Mouse (Mus musculus) frontal cortex, adult 2 months (tissue): ENCODE data around the gene Ing1. TPM values are rescaled to one million over a fixed set of nuclear protein-coding genes. Genes with fewer than 3 reads are reported as not detected.
A peak's percentile ranks its signal among the peaks of the same experiment; 100 is the strongest.

Source experiments
- DNase-seq, 2 experiments: peaks; one replicate each; pipeline ENCODE4 v3.0.0; 2022; ENCODE audit warnings: low spot score in 1 of 2; ENCODE audit errors: extremely low spot score in 1 of 2
- polyA plus RNA-seq: library from polyadenylated mRNA; depleted of rRNA; stranded (reverse); fragments of >200 nt; gene quantifications from 2 replicates; pipeline ENCODE4 v1.2.3, GENCODE M21; 2012; rRNA removed

Ing1 gene
- polyA plus RNA-seq, 1 experiment, result 50.4 TPM

DNA sequence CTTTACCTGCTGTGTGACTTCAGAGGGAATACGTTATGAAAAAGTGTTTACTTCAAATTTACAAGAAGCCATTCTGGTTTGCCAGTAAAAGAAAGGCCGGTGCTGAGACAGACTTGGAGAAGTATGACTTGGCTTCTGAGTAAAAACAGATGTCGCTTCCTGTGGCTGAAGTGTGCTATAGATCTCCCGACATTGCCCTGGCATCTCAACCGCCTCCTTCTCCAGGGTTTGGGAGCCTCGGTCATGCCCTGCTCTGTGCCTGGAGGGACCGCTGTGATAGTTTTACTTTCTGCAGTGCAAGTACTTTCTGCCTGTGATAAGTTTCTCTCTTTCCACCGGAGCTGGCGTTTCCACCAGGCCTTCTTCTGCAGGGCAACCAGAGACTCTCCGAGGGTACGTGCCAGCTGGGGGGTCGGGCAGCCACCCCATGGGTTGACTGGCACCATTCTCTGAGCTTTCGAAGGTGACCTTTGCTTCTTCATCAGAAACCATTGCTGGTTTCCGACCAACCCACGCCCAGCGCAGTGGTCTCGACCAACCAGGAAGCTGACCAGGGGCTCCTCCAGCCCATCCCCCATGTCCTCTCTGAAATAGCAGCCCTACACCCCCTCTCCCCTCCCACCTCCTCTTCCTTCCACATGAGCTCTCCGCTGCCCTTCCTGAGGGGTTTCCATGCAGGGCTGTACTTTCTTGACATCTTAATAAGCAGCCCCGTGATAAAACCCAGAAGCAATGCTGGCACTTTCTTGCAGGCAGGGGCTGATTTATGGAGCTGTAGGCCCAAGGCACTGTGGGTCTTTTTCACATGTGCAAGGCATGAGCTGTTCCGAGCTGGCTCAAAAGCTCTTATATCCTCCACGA, 30.4 kb downstream of the Ing1 start:
- DNase-seq, result no peak

DNA sequence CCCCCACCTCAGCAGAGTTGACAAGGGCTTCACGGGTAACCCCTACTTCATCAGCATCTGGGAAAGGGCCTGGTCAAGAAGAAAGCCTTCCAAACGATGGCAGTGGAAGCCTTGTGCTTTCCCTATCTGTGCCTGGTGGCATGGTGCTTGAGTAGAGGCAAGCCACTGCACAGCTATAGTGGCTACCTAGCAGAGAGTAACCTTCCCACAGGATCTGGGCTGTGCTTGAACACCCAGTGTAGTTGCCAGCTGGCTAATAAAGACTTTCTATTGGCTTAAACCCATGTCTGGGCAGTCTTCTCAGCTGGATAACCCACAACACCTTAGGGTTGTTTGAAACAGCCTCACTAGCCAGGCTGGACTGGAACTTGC, 31.0 kb downstream of the Ing1 start:
- DNase-seq, result no peak

- DNase-seq, result no peak
These were observed 36.5 kb downstream of the Ing1 start for GRCm38 (mm10) chr8:11591837-11592236.

DNA sequence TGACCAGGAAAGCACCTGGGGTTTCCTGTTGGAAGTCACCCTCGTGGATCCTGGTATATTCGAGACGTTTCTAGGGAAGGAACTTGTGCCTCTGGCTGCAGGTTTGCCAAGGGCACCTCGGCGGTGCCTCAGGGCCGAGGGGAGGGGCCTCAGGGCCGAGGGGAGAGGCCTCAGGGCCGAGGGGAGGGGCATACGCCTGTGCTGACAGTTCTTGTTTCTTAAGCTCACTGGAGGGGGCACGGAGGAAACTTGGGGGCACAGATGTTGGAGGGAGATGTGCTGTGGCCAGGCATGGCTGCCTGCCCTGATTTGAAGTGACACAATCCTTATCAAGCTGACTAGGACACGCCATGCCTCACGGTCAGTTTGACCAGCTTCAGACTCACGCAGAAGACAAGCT, 36.9 kb downstream of the Ing1 start:
- DNase-seq, result no peak

- DNase-seq, result no peak
These were observed 38.0 kb downstream of the Ing1 start for GRCm38 (mm10) chr8:11593222-11593884.

DNA sequence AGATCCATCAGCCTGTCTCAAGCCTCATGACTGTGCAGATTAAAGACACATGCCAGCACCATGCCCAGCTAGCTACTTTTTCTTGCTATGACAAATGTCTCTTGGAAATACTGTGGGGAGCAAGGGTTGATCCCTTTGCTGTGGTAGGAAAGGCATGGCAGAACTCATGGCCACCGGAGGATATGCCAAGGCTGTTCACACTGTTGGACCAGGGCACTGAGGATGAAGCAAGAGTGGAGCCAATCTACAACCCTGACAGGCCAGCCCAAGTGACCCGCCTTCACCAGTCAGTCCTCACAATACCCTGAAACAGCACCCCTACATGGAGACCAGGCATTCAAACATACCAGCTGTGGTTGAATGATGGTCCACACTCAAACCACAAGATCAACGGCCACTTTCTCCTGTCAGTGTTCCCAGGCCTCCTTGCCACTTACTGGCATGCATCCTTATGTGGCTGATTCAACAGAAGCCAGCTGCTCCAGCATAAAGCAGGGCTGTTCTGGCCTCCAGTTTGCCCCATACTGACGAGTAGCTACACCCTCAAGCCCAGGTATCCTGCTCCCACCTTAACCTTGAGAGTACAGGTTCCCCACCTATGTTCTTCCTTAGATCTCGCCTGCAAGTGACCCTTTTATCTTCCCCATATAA, 45.1 kb downstream of the Ing1 start:
- no peak for DNase-seq

DNA sequence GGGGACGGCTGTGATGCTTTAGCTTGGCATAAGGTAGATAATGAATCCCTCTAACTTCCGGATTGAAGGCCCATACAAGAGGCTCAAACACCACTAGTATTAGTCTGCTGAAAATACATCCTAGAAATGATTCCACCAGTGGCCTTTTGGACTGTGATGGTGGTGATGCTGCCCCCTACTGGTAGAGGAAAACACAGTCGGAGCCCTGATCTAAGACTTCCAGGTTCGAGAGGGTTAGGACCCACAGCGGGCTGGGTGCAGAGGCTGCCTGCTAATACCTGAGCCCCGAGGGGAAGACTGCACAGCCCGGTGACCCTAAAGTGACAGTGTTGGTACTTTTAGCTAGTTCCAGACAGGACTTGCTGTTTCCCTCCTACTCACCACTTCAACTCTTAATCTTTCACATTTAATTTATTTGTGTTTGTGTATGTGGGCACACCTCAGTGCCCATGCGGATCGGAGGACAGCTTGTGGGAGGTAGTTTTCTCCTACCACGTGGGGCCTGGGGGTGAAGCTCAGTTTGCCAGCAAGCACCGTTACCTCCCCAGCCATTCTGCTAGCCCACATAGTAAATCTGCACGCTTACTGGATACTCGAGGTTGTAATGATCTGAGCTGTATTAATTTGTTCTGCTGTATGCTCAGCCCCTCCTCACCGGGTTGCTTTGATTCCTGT, 46.8 kb downstream of the Ing1 start:
- peak in 1 of 2 experiments; percentile 76 for DNase-seq

- DNase-seq, result no peak
These were observed 53.5 kb downstream of the Ing1 start for GRCm38 (mm10) chr8:11608848-11609247.

Other genes with a start within 250 kb of the Ing1 start
- 34.3 and 39.7 TPM in 2 replicates for gene Col4a2, start 242.8 kb upstream of the Ing1 start, polyA plus RNA-seq
- gene Col4a1, start 242.7 kb upstream of the Ing1 start, polyA plus RNA-seq, result 31.8 and 43.2 TPM in 2 replicates
- 2.0 TPM in 2 replicates for gene Rab20, start 76.9 kb upstream of the Ing1 start, polyA plus RNA-seq
- gene Naxd, start 58.1 kb upstream of the Ing1 start, polyA plus RNA-seq, result 107 and 109 TPM in 2 replicates
- 34.9 and 35.9 TPM in 2 replicates for gene Cars2, start 4.8 kb upstream of the Ing1 start, polyA plus RNA-seq
- 79.1 and 85.9 TPM in 2 replicates for gene Ankrd10, start 80.2 kb downstream of the Ing1 start, polyA plus RNA-seq
- not detected in 2 replicates for gene 1700016D06Rik, start 145.5 kb downstream of the Ing1 start, polyA plus RNA-seq
- gene Arhgef7, start 172.2 kb downstream of the Ing1 start, polyA plus RNA-seq, result 85.1 and 92.8 TPM in 2 replicates